Mouse (Mus musculus) heart, postnatal 14 days (tissue): ENCODE measurements around the gene Gng13. TPM values are rescaled to one million over a fixed set of nuclear protein-coding genes. Genes with fewer than 3 reads are reported as not detected.
A peak's percentile ranks its signal among the peaks of the same experiment; 100 is the strongest.

ENCODE experiments used
- DNase-seq, 2 experiments: peaks; one replicate each; pipeline ENCODE4 v3.0.0; 2021 to 2022
- intact Hi-C: fragments of 180-260 bp; cut with DNase I; formaldehyde crosslinking; loops from one replicate; pipeline ENCODE4 v1.15.1; 2025
- long read RNA-seq, 2 experiments: library from polyadenylated mRNA; stranded (forward); transcript quantifications; one replicate each; pipeline ENCODE4 v2.0.0; 2021
- total RNA-seq, 2 experiments: library from RNA; stranded (reverse); gene quantifications; 2 replicates each; pipeline ENCODE4 v1.2.3; 2021

Gene Gng13
- total RNA-seq, result 1 to 10 TPM; 1.7 to 2.1 TPM
- long read RNA-seq, experiment 1, partial matches to known transcripts, result 0 of 1 reads
- long read RNA-seq, experiment 1, other reads (novel, unspliced or antisense), result 0 of 1 reads
- long read RNA-seq, experiment 2, result 0 reads

- no peak for DNase-seq
- intact Hi-C loops, result no loop called here
Measured at GRCm38 (mm10) chr17:25716711-25717637, at the start of gene Gng13. Gene Gng13 (plus strand): TSS chr17:25717171.

GRCm38 (mm10) chr17:25668481-25669055 is 48.4 kb upstream of the Gng13 start:
- intact Hi-C loops, result no loop called here
- DNase-seq, result no peak

GRCm38 (mm10) chr17:25672982-25673381 is 44.0 kb upstream of the Gng13 start:
- intact Hi-C loops, result no loop called here

GRCm38 (mm10) chr17:25677969-25678368 is 39.0 kb upstream of the Gng13 start:
- intact Hi-C loops, result no loop called here
- DNase-seq, result no peak

More at GRCm38 (mm10) chr17:25672982-25673381, 44.0 kb upstream of the Gng13 start:
- no peak for DNase-seq

- intact Hi-C loops, result no loop called here
- no peak for DNase-seq
Measured at GRCm38 (mm10) chr17:25679818-25680217, 37.2 kb upstream of the Gng13 start.

GRCm38 (mm10) chr17:25681636-25682035 is 35.3 kb upstream of the Gng13 start:
- DNase-seq, result no peak
- intact Hi-C loops, result no loop called here

- intact Hi-C loops, result no loop called here
- peak in 1 of 2 experiments; percentile 15 for DNase-seq
Measured at GRCm38 (mm10) chr17:25686323-25686722, 30.6 kb upstream of the Gng13 start.

- DNase-seq, result no peak
- intact Hi-C loops, result no loop called here
Measured at GRCm38 (mm10) chr17:25688922-25689321, 28.0 kb upstream of the Gng13 start.

GRCm38 (mm10) chr17:25696263-25696662 is 20.7 kb upstream of the Gng13 start:
- no peak for DNase-seq
- intact Hi-C loops, result loop anchor here (2.0 to 5.0 kb wide), 2 partner anchors 127 to 299 kb away; no protein-coding TSS in a partner anchor

GRCm38 (mm10) chr17:25698446-25698845 is 18.5 kb upstream of the Gng13 start:
- intact Hi-C loops, result loop anchor here (1.0 to 5.0 kb wide), 3 partner anchors 190 to 301 kb away; no protein-coding TSS in a partner anchor

GRCm38 (mm10) chr17:25700863-25701496 is 16.0 kb upstream of the Gng13 start:
- intact Hi-C loops, result no loop called here
- DNase-seq, result no peak

More at GRCm38 (mm10) chr17:25698446-25698845, 18.5 kb upstream of the Gng13 start:
- peak; percentile 74 to 86 for DNase-seq

- intact Hi-C loops, result no loop called here
- no peak for DNase-seq
Measured at GRCm38 (mm10) chr17:25709994-25710393, 7.0 kb upstream of the Gng13 start.

- intact Hi-C loops, result no loop called here
- no peak for DNase-seq
Measured at GRCm38 (mm10) chr17:25711136-25711535, 5.8 kb upstream of the Gng13 start.

- intact Hi-C loops, result no loop called here
- DNase-seq, result no peak
Measured at GRCm38 (mm10) chr17:25715627-25716026, 1.3 kb upstream of the Gng13 start.

- intact Hi-C loops, result no loop called here
Measured at GRCm38 (mm10) chr17:25716130-25716529, 841 bp upstream of the Gng13 start.

GRCm38 (mm10) chr17:25717691-25718090 is 720 bp downstream of the Gng13 start:
- intact Hi-C loops, result no loop called here
- DNase-seq, result no peak

More at GRCm38 (mm10) chr17:25716130-25716529, 841 bp upstream of the Gng13 start:
- DNase-seq, result no peak

- intact Hi-C loops, result no loop called here
- DNase-seq, result no peak
Measured at GRCm38 (mm10) chr17:25721476-25721875, 4.5 kb downstream of the Gng13 start.

GRCm38 (mm10) chr17:25723470-25723869 is 6.5 kb downstream of the Gng13 start:
- no peak for DNase-seq
- intact Hi-C loops, result no loop called here

- DNase-seq, result no peak
- intact Hi-C loops, result no loop called here
Measured at GRCm38 (mm10) chr17:25723919-25724318, 6.9 kb downstream of the Gng13 start.

GRCm38 (mm10) chr17:25725264-25725663 is 8.3 kb downstream of the Gng13 start:
- intact Hi-C loops, result no loop called here
- DNase-seq, result no peak
